Mouse (Mus musculus) inflammation-experienced regulatory T-cells, adult 6 months (primary cell): ENCODE data around the gene Sdc3. TPM values are rescaled to one million over a fixed set of nuclear protein-coding genes. Genes with fewer than 3 reads are reported as not detected.

Experiments
- ATAC-seq: one replicate; pipeline ENCODE4 v1.8.0; 2017
- polyA plus RNA-seq, 3 experiments: library from polyadenylated mRNA; unstranded; fragments of 100-300 nt; shearing (Covaris generic); gene quantifications; one replicate each; pipeline ENCODE4 v1.2.1; 2017

The Sdc3 gene
- polyA plus RNA-seq, result under 1 TPM; 0.36 to 0.78 (median 0.75) TPM

GRCm38 (mm10) chr4:130792376-130793179 lies at the start of gene Sdc3:
Gene Sdc3 (plus strand): TSS chr4:130792537.
- peak; percentile 61 for ATAC-seq

- no peak for ATAC-seq
Measured at GRCm38 (mm10) chr4:130744058-130744457, 48.3 kb upstream of the Sdc3 start.

GRCm38 (mm10) chr4:130745561-130746306 lies 46.6 kb upstream of the Sdc3 start:
- ATAC-seq, result no peak

GRCm38 (mm10) chr4:130749566-130749965 lies 42.8 kb upstream of the Sdc3 start:
- no peak for ATAC-seq

DNA sequence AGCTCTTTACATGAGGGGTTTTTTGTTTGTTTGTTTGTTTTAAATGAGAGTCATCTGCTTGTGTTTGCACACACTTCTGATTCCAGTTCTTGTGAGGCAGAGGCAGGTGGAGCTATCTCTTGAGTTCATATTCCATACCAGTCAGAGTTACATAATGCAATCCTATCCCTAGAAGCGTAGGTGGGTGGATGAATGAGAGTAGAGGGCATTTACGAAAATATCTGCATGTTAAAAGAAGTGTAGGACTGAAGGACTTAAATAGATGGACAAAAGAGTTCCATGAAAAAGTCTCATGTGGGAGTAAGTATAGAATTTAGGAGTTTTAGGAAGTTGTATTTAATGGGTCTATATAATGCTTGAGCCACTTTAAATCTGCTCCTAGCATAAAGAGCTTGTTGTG lies 40.4 kb upstream of the Sdc3 start:
- ATAC-seq, result no peak

GRCm38 (mm10) chr4:130752591-130752990 lies 39.7 kb upstream of the Sdc3 start:
- no peak for ATAC-seq

DNA sequence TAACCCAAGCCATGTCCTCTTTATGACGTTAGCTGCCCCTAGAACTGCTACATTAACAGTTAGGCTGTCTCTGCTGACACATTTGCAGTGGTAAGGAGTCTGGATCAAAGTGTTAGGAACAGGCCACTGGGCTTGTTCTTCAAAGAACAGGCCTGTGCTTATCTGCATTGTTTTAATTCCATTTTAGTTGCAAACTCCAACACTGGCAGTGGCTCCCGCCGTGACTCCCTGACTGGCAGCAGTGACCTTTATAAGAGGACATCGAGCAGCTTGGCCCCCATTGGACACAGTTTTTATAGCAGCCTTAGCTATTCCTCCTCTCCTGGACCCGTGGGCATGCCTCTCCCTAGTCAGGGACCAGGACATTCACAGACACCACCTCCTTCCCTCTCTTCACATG lies 38.6 kb upstream of the Sdc3 start:
- ATAC-seq, result no peak

DNA sequence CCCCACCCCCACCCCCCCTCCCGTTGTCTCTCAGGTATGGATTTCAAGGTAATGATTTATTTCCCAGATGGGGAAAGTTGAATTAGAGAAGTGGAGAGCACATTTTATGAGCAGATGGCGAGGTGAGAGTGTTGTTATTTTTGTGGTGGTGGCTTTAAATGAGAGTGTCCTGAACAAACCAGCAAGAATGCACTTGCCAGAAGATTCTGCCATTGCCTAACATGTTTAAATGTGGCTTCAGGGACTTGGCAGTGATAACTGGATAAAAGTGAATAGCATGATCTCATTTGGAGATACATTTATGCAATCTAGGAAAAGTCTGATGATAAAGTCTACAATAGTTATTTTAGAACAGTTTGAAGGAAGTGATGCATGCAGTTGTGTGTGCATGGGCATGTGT lies 37.6 kb upstream of the Sdc3 start:
- ATAC-seq, result no peak

DNA sequence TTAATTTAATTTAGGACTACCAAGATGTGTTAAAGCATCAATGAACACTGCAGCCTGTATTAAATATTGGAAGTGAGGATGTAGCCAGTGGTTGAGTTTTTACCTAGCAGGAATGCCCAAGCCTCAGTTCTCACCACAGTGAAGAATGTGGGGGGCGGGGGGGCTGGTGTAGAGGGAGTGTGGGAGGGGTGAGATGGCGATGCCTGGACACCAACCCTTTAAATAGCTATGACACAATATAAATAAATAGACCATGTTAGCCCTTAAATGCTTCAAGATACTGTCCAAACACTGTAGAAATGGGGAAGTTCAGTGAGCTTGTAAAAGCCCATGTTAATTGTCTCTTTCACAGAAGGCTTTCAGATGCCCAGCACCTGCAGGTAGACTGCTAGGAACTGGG lies 32.5 kb upstream of the Sdc3 start:
- ATAC-seq, result no peak

- no peak for ATAC-seq
Measured at GRCm38 (mm10) chr4:130761809-130762208, 30.5 kb upstream of the Sdc3 start.

- no peak for ATAC-seq
Measured at GRCm38 (mm10) chr4:130765399-130766160, 26.8 kb upstream of the Sdc3 start.

- ATAC-seq, result no peak
Measured at GRCm38 (mm10) chr4:130766387-130766786, 25.9 kb upstream of the Sdc3 start.

DNA sequence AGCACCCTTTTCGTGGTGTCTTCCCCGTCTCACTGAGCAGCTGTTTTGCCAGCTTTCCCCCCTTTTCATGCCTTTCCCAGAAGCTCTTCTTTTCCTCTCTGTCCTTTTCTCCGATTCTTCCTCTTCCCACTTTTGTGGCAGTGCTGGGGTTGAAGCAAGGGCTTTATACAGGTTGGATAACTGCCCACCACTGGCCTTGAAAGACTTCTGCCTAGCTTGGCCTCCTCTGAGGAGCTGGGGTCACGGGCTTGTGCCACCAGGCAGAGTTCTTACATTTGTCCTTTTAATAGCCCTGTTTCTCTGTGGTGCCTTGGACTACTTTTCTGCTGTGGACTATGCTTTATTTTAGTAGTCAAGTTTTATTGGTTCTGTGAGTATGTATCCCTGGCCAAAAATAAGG lies 25.4 kb upstream of the Sdc3 start:
- no peak for ATAC-seq

GRCm38 (mm10) chr4:130773899-130774298 lies 18.4 kb upstream of the Sdc3 start:
- ATAC-seq, result no peak

DNA sequence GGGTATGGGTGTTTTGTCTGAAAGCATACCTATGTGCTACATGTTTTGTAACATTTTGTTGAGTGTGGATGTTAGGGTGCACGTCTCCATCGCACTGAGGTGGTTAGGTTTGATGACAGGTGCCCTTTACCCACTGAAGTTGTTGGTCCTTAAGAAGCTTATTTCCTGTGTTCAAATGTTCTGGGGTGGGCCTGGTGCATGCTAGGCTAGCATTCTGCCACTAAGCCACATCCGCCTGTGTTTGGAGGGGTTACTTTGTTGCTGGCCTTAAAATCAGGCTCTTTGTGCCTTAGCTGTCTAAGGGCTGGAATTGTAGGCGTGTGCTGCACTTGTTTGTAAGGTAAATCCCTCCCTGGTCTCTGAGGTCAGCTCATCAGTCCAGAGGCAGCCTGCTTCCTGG lies 17.5 kb upstream of the Sdc3 start:
- peak; percentile 64 for ATAC-seq

DNA sequence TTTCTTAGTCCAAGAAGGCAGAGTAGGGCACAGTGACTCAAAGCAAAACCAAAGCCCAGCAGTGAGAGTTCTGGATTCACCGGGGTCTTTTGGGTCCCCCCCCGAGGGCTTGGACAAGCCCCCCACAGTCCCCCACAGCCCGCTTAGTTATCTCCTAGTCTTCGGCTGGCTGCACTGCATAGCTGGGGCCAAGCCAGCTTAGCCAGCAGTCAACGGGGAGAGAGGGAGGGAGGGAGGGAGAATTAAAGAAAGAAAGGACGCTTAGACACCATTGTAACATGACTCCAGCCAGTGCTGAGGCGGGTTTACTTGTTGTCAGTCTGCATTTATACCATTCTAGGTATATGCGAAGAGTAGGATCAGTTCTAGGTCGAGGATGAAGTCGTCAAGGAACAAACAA lies 14.7 kb upstream of the Sdc3 start:
- ATAC-seq, result no peak

DNA sequence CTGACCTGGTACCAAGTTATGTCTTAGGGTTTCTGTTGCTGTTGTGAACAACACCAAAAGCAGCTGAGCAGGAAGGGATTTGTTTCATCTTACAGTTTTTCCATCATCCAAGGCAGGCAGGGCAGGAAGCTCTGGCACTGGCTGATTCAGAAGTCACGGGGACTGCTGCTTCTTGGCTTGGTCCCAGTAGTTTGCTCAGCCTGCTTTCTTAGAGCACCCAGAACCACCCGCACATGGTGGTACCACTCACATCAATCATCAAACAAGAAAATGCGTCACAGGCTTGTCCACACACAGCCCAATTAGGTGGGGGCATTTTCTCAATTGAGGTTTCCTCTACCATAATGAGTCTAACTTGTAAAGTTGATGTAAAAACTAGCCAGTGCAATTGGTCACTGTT lies 13.3 kb upstream of the Sdc3 start:
- ATAC-seq, result no peak

DNA sequence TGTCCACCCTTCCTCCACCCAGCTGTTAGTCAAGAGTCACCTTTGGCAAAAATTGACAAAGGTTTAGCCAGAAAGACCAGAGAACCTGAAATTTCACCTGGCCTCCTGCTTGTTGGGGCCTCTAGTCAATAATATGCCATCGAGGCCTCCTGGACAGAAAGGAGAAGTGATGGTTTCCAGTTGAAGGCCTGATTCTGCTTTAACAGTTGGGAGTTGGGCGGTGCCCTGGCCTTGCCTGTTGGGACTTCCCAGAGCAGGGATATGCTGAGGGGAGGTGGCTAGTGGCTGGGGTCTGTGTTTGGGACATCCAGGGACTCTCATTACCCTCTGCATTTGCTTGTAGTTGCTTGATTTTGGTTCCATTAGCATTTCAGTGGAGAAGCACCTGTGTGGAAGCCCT lies 9.8 kb upstream of the Sdc3 start:
- no peak for ATAC-seq

DNA sequence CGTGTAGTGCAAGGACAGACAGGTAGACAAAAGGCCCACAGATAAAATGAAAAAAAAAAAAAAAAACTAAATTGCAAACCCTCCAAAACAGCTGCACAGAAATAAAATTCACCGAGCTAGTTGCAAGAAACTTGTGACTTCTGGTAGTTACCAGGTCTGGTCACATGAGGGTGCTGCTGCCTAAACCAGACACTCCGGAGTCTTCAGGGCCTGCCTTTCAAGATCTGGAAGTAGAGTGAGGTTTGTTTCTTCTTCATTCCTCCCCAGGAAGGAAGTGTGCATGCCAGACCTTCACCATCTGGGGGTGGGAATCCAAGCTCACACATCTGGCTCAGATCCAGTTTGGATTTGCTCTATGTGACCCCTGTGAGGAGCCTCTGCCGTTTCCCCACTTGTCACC lies 7.6 kb upstream of the Sdc3 start:
- ATAC-seq, result peak; percentile 32

DNA sequence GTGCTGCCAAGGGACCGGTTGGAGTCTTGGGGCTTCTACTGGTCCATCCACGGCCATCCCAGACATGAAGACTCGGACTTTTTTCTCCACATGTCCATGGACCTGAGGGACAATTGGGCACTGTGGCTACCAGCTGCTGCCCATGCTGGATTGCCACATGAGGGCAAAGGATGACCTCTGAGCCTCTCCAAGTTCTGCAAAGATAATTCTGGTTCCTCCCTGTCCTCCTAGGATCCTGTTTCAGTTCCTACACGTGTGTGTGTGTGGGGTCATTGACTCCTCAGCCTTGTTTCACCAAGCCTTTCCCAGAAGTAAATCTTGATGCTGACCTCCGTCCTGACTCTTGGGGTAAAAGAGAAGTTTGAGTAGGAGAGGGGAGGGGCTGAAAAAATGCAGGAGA lies 4.8 kb upstream of the Sdc3 start:
- ATAC-seq, result no peak

DNA sequence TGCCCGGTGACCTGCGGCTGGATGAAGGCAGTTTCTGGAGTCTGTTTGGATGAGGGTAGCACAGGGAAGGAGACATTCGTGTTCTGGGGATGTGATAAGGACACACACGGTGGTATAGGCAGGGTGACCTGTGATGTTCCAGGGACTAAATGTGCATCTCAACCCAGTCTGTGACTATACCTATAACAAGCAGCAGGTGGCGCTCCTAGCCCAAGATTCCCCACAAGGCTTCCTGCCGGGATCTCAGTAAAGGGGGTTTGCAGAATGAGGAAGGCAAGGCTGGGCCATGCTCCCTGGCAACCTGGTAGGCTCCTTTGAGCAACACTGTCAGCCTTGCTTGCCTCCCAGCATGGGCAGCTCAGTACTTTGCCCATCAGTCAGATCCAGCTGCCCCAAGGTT lies 2.2 kb upstream of the Sdc3 start:
- ATAC-seq, result peak; percentile 45

DNA sequence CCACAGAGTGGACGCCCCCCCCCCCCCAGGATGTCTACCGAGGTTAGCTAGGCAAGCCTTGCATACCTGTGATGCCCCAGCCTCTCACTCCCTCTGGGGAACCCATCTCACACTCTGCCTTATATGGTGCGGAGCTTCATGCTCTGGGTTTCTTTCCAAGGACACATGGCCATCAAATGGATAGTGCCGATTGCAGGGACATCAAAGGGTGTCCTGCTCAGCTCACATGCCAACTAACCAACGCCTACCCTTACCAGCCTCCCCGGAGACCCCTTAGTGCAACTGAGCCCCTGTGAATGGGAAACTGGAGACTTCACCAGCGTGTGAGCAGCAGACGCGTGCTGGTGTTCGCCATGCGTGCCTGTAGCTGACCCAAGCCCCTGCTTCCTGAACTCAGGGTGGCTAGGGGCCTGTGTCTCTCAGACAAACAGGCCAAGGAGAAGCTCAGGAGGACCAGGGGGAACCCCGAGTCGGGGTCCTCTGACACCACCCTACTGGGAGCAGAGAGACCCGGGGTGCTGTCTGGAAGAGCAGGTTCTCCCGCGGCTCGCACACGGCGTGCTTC lies 444 bp upstream of the Sdc3 start:
- peak; percentile 26 for ATAC-seq

- no peak for ATAC-seq
Measured at GRCm38 (mm10) chr4:130793180-130793501, 804 bp downstream of the Sdc3 start.
